Mouse (Mus musculus) olfactory bulb, adult 2 months (tissue): ENCODE data around the gene Kifc5b.

ENCODE experiments used
- CTCF ChIP-seq: fragments of 200-500 bp; IDR thresholded peaks from 2 replicates; pipeline ENCODE4 v1.5.1; 2012; ENCODE audit warnings: low read depth, mild to moderate bottlenecking, low read length, moderate library complexity; ENCODE audit not compliant: insufficient read depth
- POLR2A ChIP-seq: fragments of 200-500 bp; IDR thresholded peaks from 2 replicates; pipeline ENCODE4 v1.6.1; 2012; ENCODE audit warnings: mild to moderate bottlenecking, low read depth, low read length, moderate library complexity; ENCODE audit not compliant: insufficient read depth

DNA sequence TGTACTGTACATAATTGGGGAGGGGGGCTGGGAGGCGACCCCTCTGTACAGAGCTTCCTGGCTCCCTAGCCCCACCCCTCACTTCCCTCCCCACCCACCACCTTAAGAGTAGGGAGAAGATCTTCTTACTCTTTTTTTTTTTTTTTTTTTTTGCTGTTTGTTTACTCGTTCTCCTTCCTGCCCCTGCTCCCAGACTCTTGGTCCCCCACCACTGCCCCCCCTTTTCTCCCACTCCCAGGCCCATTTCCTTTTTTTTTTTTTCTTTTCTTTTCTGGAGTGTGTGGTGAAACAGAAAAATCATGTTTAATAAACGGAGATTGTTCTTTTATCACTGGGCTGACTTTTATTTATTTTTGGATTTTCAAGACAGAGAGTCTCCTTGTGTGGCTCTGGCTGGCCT, 55.2 kb downstream of the Kifc5b start:
- no peak for TF ChIP-seq CTCF
- no peak for TF ChIP-seq POLR2A
